Mouse (Mus musculus) lung, postnatal 10 days (tissue): Measurements from ENCODE around the gene Trappc11.

Experiments used
- DNase-seq: peaks from one replicate; pipeline ENCODE4 v3.0.0; 2021

Gene Trappc11

DNA sequence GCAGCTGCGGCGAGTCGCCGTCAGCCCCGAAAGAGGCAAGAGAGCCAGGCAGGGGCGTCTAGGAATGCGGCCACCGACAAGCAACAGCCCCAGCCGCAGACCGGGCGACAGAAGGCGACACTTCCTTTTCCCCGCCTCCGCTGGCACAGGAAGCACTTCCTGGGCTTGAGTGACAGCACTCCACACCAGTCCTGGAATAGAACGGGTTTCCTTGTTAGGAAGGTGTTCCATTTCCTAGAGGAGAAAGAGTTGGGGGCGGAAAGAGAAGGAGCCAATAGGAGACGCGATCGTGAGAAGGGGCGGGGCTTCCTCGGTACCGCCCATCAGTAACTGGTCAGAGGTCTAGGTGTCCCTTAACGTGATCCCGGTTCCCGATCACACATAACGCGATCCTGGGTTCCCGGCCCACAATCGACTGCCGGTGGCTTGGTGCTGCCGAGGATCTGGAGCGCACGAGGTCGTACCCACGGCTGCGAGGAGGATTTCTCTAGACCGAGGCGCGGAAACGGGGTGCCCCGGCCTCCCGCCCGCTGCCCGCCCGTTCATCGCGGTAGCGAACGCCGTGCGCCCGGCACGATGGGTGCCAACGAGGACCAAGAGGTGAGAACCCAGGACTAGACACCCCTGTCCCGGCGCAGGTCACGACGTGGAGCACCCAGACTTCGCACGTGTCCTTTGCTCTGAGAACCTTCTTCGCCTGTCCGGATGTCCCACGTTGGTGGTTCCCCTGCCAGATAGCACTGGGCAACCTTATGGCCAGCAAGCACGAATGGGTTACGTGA lies at the start of gene Trappc11, which contains the start of gene Rwdd4a:
Gene Trappc11 (minus strand): TSS at position 127 of the 782 bp plus-strand sequence.
Gene Rwdd4a (plus strand): TSS at position 321 of the 782 bp plus-strand sequence.
- DNase-seq: peak; percentile 98

DNA sequence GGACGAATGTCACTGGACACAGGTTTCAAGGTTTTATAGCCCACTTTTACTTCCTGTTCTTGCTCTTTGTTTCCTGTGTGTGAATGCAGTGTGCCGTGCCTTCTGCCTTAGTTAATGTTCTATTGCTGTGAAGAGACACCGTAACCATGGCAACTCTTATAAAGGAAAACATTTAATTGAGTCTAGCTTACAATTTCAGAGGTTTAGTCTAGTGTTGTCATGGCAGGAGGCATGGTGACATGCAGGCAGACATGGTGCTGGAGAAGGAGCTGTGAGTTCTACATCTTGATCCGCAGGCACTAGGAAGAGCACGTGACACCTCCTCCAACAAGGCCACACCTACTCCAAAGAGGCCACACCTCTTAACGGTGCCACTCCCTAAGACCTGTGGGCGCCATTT lies 48.2 kb upstream of the Trappc11 start:
- DNase-seq: no peak

DNA sequence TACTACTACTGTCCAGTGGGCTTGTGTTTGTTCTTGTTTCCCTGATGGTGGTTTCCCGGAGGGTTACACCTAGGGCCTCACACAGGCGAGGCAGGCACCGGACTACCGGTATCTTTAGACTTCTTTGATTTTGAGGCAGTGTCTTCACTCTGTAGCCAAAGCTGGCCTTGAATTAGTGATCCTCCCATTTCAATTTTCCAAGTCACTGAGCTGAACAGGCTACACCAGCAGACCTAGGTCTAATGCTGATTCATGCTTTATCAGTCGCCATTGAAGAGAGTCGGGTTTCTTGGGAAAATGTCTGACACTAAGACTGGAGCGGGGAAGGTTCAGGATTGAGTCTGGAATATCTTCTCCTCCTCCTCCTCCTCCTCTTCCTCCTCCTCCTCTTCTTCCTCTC lies 40.2 kb upstream of the Trappc11 start:
- no peak for DNase-seq

DNA sequence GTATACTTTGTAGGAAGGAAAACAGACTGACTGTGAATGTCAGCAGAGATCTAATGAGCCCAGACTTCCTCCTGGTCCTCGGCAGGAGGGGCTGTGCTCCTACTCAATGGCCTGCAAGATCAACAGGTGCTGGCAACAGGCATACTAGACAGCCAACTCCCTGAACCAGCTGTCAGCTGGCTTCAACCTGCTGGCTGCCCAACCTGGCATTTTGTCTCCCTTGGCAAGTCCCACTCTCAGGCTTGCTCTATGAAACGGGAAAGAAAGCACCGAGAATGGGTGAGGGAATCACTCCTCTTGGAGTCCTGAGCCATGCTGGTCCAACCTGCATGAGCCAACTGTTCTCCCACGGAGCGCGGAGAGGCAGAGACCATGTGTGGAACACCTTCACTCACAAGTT lies 36.9 kb upstream of the Trappc11 start:
- DNase-seq: no peak

DNA sequence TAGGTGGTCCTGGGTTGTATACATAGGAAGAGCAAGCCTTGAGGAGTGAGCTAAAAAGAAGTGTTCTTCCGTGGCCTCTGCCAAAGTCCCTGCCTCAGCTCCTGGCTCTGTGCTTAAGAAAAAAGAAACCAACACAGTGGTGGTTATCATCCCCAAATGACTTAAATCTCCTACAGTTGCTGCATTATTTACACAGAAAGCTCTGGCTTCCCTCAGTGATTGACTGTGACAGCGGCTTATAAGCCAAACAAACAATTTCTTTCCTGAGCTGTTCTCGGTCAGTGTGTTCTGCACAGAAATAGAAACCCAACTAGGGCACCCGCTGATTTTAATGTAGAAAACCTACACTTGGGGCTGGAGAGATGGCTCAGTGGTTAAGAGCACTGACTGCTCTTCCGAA lies 34.8 kb upstream of the Trappc11 start:
- no peak for DNase-seq

DNA sequence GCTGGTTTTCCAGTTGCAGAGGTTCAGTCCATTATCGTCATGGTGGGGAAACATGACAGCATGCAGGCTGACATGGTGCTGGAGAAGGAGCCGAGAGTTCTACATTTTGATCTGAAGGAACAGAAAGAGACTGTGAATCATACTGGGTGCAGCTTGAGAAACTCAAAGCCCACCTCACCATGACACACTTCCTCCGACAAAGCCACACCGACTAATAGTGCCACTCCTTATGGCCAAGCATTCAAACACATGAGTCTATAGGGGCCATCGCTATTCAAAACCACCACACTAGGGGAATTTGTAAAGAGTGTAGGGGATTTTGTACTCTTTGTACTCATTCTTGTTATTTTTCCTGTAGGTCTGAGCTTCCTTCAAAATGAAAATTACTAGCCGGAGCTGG lies 33.3 kb upstream of the Trappc11 start:
- DNase-seq: no peak

DNA sequence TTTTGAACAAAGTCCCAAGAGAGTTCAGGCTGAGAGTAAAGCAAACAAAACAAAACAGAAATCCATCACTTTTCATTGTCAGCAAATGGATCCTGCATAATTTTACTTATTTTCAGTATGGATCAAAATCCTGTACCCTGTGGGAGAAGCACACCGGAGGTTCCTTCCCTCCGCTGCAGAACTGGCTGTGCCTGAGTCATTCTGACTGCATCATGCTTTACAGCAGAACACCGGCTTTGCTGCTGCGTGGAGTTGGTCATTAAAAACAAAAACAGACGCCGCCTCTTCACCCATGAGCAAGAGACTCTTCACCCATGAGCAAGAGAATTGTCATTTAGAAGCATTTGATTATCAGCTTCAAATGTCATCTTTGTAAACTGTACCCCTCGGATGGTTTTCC lies 27.5 kb upstream of the Trappc11 start:
- no peak for DNase-seq

DNA sequence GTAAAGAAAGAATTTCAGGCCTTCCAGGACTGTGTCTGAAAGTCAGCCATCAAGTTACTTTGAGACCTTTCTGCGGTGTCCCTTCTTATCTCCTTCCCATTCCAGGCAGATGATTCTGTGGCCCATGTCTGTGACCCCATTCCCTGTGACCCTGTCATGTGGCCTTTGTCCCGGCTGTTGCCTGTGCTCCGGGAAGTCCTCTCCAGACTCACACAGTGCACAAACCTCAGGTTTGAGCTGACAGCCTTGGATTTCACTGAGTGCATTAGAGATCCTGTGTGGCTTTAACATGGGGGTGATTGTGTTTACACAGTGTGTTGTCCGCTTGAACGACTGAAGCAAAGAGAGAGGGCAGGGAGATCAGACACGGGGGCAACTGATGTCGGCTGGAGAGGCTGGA lies 25.0 kb upstream of the Trappc11 start:
- no peak for DNase-seq

DNA sequence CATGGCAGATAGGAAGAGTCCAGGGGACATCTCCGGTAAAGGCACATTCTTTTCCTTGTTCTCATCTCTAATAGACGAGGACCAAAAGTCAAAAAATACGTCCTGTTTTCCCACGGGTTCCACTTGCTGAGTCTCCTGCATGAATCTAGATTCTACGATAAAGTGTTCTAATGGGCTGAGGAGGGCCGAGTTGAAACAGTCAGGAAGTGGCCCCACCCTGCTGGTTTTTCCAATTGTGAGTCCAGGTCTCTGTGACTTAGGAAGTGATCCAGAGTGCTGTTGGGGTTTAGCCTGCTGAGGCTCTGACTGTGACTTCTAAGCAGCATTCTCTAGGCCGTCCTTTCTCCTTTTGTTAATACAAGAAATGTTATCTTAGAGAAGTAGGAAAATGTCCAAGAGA lies 23.2 kb upstream of the Trappc11 start:
- DNase-seq: peak; percentile 10

DNA sequence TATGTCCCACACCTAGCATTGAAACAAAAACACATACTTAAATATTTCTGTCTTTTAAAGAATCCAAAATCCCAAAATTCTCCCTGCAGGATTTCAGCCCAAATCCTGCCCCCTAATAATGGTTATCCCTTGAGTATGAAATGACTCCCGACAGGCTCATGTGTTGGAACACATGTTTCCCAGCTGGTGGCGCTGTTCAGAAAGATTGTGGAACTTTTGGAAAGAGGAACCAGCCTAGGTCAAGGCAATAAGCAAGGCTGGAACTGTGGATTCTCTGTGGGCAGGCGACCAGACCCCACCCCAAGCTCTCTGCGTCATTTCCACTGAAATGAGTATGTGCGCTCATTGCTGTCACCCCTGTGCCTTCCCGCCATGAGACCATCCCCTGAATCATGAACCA lies 20.3 kb upstream of the Trappc11 start:
- DNase-seq: peak; percentile 37

DNA sequence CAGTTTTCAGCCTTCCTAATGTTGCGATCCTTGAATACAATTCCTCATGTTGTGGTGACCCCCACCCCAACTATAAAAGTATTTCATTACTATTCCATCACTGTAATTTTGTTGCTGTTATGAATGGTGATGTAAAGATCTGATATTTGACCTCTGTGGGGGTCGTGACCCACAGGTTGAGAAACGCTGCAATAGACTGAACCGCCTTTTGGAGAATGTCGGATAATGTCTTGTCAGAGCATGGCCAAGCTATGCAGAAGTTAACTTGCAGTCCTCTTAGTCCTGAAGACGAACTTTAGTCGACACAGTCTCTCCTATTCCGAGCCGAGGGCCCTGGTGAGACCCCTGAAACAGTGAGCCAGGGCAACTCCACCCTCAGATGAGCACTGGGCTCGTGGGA lies 13.8 kb upstream of the Trappc11 start:
- DNase-seq: no peak

DNA sequence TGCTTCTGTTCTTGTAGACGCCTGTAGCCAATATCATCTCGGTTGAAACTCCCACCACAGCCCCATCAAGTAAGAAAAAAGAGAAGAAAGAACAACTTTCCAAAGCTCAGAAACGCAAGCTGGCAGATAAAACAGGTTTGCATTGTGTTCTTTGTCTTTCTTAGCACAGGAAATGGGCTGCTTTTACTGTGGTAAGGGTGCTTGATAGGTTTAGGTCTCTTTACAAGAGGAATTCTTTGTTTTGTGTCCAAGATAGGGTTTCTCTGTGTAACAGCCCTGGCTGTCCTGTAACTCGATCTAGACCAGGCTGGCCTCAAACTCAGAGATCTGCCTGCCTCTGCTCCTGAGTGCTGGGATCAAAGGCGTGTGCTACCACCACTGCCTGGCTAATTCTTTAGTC lies 10.8 kb upstream of the Trappc11 start:
- no peak for DNase-seq

DNA sequence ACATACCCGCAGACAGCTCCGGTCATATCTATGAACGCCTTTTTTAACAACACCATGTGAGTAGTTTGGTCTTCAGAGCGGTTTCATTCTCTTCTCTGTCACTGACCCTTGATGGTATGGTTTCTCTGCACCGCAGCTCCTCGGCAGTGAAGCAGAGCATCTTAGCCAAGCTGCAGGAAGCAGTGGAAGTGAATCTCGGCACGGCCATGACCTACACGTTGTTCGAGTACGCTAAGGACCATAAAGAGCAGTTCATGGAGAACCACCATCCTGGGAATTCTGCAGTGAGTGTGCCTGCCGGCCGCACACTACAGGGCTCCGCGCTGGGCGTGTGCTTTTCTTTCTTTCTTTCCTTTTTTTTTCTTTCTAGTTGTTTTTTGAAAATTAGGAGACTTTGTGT lies 9.5 kb upstream of the Trappc11 start:
- no peak for DNase-seq

DNA sequence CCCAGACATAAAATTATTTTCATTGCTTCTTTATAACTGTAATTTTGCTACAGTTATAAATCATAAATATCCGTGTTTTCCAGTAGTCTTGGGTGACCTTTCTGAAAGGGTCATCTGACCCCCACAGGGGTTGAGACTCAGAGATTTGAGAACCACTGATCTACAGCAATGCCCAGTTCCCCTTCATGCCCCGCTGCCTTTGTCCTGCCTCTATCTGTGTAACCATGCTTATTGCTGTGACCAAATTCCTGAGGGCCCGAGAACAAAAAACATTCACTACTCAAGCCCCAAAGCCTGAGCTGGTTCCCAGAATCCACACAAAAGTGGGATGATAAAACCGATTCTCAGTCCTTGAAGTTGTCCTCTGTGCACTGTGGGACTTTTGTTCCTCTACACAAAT lies 5.1 kb upstream of the Trappc11 start:
- DNase-seq: no peak

DNA sequence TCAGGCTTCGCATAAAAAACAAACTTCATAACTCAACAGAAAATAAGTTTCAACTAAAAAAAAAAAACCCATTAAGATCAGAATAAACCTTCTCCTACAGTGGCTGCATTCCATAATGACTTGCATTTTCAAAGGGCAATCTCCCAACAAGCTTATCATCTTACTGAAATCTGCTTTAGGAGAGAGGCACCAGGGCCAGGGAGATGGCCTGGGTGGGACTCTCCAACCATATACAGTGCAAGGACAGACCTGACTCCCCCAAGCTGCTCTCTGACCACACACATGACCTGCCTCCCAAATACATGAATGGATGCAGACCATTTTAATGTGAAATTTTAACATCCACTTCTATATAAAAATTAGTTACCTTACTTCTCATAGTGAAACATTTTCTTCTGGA lies 5.2 kb downstream of the Trappc11 start:
- no peak for DNase-seq

DNA sequence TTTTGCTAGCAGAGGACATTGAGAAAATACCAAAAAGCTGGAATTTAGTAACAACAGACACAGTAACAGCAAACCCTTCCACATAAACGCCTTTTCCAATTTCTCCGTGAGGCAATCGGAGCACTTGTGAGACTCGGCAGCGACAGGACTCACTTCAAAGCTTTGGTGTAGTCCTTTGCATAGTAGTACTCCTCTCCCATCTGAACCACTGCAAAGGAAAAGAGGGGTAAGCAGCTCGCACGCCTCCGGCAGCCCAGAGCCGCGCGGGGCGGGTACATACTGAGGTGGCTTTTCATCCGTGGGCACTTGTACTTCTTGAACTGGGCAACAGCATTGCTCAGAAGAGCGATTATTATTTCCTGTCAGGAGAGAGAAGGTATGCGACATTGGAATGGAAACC lies 19.7 kb downstream of the Trappc11 start:
- no peak for DNase-seq

DNA sequence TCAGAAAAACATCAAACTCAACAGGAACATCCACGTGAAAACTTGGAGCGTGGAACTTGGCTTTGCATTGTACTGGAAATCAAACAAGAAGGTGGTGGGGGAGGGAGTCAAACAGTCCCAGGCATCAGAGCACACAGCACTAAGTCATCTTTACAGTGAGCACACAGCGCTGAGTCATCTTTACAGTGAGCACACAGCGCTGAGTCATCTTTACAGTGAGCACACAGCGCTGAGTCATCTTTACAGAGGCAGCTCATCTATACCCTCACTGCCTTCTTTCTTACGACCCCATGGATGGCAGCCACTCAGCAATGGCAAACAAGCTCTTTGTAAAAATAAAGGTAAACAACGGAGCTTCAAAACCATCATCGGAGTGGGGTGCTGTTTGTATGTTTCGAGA lies 22.3 kb downstream of the Trappc11 start:
- no peak for DNase-seq

DNA sequence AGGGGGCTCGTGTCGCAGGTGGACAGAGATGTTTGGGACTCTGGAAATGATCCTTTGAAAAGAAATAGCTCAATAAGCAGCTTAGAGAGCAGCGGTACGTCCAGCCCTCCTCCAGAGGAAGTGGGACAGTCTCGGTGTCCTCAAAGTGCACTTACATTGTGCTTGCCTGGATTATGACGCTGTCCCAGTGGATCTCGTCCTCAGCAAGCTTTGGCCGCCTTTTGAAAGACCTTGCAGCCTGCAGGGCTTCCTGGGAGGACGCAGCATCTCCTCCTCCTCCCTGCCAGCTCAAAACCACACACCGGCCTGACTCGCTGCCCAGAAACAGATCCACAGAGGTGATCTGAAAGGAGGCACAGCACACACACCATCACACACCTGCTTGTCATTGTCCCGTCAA lies 27.8 kb downstream of the Trappc11 start:
- no peak for DNase-seq

DNA sequence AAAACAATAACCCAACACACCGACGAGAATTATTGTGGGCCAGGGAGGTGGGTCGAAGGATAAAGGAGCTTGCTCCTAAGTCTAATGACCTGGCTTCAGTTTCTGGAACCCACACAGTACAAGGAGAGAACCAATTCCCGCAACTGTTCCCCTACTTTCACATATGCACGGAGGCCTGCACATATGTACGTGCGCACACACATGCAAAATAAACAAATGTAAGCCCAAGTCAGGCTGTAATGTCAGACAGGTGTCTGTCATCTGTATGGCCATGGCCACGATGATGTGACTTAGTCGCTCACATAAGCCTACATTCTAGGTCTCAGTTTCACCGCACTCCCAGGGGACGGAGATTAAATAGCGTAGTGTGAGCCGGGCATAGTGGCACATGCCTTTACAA lies 30.7 kb downstream of the Trappc11 start:
- no peak for DNase-seq

DNA sequence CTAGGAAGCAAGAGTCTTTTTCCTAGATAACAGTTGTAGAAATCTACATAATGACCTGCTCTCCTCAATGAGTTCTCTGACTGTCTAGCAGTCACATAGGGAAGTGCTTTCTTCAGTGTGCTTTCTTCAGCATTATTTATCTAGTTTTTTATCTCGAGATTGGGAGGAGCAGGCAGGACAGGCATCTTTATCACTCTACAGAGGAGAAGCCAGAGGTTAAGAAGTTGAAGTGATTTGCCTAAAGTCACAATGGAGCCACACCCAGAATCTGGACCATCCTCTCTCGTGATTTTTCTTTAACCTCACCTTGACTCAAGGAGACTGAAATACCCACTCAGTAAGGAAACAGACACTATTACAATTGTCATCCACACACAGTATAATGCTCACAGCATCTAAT lies 31.3 kb downstream of the Trappc11 start:
- DNase-seq: no peak

DNA sequence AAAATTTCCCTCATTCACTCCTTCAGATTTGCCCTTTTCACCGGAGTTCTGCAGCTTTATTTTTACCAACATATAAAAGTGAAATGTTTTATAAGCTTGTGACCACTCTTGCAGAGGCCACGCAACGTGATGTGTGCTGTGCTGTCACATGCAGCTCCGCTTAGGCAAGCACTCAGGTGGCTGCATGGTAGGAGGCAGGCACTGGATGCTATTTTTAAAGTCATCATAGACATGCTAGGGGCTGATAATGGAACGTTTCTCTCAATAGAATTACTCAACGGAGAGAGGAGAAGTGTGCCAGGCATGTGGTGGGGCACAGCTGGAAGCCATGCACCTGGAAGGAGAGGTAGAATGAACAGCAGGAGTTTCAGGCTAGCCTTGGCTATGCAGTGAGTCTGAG lies 37.8 kb downstream of the Trappc11 start:
- DNase-seq: no peak

DNA sequence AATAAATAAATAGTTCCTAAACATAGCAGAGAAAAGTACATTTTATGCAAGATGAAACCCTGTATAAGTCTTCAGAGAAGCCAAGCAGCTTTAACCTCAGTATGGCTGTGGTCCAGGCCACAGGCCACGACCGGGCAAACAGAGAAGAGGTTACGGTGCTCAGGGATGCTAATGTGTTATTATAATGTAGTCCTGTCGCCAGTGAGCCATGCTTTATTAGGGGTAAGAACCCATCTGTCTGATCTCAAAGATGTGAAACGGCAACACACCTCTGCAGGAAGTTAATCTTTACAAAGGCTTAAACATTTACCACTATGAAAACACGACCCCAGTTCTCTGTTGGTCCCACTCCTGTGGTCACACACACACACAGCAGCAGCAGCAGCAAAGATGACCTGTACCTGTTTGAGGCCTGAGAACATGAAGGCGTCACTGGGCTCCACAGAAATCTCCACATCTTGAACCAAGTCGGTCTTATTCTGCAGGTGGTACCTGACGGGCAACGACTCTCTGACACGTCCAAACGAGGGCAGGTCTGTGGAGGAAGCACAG lies 38.6 kb downstream of the Trappc11 start:
- DNase-seq: no peak

DNA sequence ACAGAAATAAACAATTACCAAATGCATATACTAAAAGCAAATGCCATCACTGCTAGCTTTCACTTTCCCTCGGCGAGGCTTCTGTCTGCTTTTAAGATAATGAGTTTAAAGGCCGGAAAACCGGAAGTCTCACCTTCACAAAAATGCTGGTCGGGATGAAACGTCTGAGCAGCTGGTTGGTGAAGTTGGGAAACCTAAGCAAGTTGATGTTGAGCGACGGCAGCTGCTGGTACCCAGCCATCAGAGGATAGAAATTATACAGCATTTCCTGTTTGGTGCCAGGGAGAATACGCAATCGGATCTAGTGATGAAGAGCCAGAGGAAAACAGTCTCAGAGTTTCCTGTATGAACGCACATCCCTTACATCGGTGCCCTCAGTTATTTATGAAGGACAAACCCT lies 40.2 kb downstream of the Trappc11 start:
- DNase-seq: peak; percentile 69

DNA sequence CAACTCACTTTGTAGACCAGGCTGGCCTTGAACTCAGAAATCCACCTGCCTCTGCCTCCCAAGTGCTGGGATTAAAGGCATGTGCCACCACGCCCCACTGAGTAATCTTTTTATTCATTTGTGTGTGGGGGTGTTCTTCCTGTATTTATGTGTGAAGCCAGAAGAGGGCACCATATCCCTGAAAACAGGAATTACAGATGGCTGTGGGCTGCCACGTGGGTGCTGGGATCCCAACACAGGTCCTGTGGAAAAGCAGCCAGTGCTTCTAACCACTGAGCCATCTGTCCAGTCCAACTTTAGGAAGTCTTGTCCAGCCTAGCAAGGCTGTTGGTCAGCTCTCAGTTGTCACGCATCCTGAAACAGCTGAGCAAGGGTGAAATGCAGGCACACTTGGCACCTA lies 46.0 kb downstream of the Trappc11 start:
- no peak for DNase-seq
